Mouse (Mus musculus) G1E (cell line): ENCODE measurements around the gene Higd1c. TPM values are rescaled to one million over a fixed set of nuclear protein-coding genes. Genes with fewer than 3 reads are reported as not detected.

Experiments used
- ATAC-seq: 2 replicates; pipeline ENCODE4 v1.8.0; 2016; ENCODE audit warnings: mild to moderate bottlenecking; ENCODE audit not compliant: insufficient number of reproducible peaks, poor library complexity, low FRiP score, severe bottlenecking; ENCODE audit errors: extremely low read depth
- DNase-seq: peaks from one replicate; pipeline ENCODE4 v3.0.0; 2012; ENCODE audit warnings: low spot score
- H3K27me3 ChIP-seq: 2 replicates; pipeline ENCODE4 v1.6.1; 2012; ENCODE audit warnings: mild to moderate bottlenecking, low read length, inconsistent platforms; ENCODE audit not compliant: insufficient read depth
- H3K36me3 ChIP-seq: replicated peaks from 2 replicates; pipeline ENCODE3; 2012; ENCODE audit warnings: mild to moderate bottlenecking, inconsistent platforms
- H3K4me1 ChIP-seq: 2 replicates; pipeline ENCODE4 v1.6.1; 2012; ENCODE audit warnings: low read depth, low read length, inconsistent platforms, mixed read lengths; ENCODE audit not compliant: insufficient read depth
- H3K4me3 ChIP-seq: 2 replicates; pipeline ENCODE4 v1.5.1; 2012; ENCODE audit warnings: low read depth, mild to moderate bottlenecking, inconsistent platforms, low read length, moderate library complexity, mixed read lengths
- H3K9me3 ChIP-seq: replicated peaks from 2 replicates; pipeline ENCODE4 v1.6.1; 2012; ENCODE audit warnings: inconsistent platforms
- CTCF ChIP-seq: IDR thresholded peaks from 2 replicates; pipeline ENCODE4 v1.5.1; 2012; ENCODE audit warnings: low read depth, low read length, inconsistent platforms, mixed read lengths
- GATA1 ChIP-seq: IDR thresholded peaks from 2 replicates; pipeline ENCODE4 v1.6.1; 2012; ENCODE audit warnings: borderline replicate concordance, low read length, inconsistent platforms, mixed read lengths
- GATA2 ChIP-seq: IDR thresholded peaks from 2 replicates; pipeline ENCODE4 v1.6.1; 2012; ENCODE audit warnings: low read depth, low read length, inconsistent platforms, borderline replicate concordance
- POLR2AphosphoS5 ChIP-seq: IDR thresholded peaks from 2 replicates; pipeline ENCODE4 v1.6.1; 2012; ENCODE audit warnings: low read depth, low read length, inconsistent platforms; ENCODE audit not compliant: insufficient replicate concordance
- TAL1 ChIP-seq: conservative IDR thresholded peaks from 2 replicates; pipeline ENCODE4 v1.6.1; 2012; ENCODE audit warnings: low read depth, low read length, inconsistent platforms, mixed read lengths
- polyA plus RNA-seq: library from polyadenylated mRNA; stranded (reverse); fragments of >175 nt; gene quantifications from 2 replicates; pipeline ENCODE4 v1.2.3, GENCODE M21; 2012
- total RNA-seq, 2 experiments: library from RNA; stranded (forward) in 1 of 2; stranded (reverse) in 1 of 2; fragments of 200-1000 nt in 1 of 2; fragments of >200 nt in 1 of 2; fragmentation: Nextera tagmentation in 1 of 2; gene quantifications; 2 replicates each; pipeline ENCODE4 v1.2.3; 2014 to 2017

Gene Higd1c
- total and polyA plus RNA-seq, 3 experiments = not detected

GRCm38 (mm10) chr15:100387544-100388223, 23.3 kb downstream of the Higd1c start:
- Histone ChIP-seq H3K4me3 (no peak overlapping the region), H3K27me3 (no peaks in the 10 kb centered on the region), H3K9me3 (no peaks in the 10 kb centered on the region), H3K36me3 (peaks cover 48% of the 10 kb centered on the region), H3K4me1 (peaks cover 45% of the 10 kb centered on the region)
- no peak for ATAC-seq
- DNase-seq = no peak
- TF ChIP-seq GATA1 = no peak
- no peak for TF ChIP-seq TAL1
- no peak for TF ChIP-seq GATA2
- TF ChIP-seq CTCF = no peak
- no peak for TF ChIP-seq POLR2AphosphoS5

GRCm38 (mm10) chr15:100388224-100388835, 24.0 kb downstream of the Higd1c start:
- H3K4me3 ChIP-seq = no peak overlapping the region
- peaks cover 51% of the 10 kb centered on the region for H3K4me1 ChIP-seq
- peaks cover 55% of the 10 kb centered on the region for H3K36me3 ChIP-seq
- no peak for DNase-seq
- no peaks in the 10 kb centered on the region for H3K9me3 ChIP-seq
- H3K27me3 ChIP-seq = no peaks in the 10 kb centered on the region
- no peak for ATAC-seq
- TF ChIP-seq GATA1 (no peak), CTCF (no peak), POLR2AphosphoS5 (no peak), GATA2 (no peak), TAL1 (no peak)

GRCm38 (mm10) chr15:100388886-100389285, 24.5 kb downstream of the Higd1c start:
- no peak for ATAC-seq
- peaks cover 56% of the 10 kb centered on the region for H3K4me1 ChIP-seq
- H3K9me3 ChIP-seq = no peaks in the 10 kb centered on the region
- H3K4me3 ChIP-seq = no peak overlapping the region
- no peaks in the 10 kb centered on the region for H3K27me3 ChIP-seq
- no peak for TF ChIP-seq GATA2
- TF ChIP-seq POLR2AphosphoS5 = no peak
- TF ChIP-seq GATA1 = no peak
- peaks cover 60% of the 10 kb centered on the region for H3K36me3 ChIP-seq
- DNase-seq = no peak

GRCm38 (mm10) chr15:100391066-100391465, 26.7 kb downstream of the Higd1c start:
- DNase-seq (no peak), ATAC-seq (no peak)
- Histone ChIP-seq H3K9me3 (no peaks in the 10 kb centered on the region), H3K27me3 (no peaks in the 10 kb centered on the region), H3K4me3 (no peak overlapping the region), H3K4me1 (peaks cover 60% of the 10 kb centered on the region), H3K36me3 (peaks cover 82% of the 10 kb centered on the region)
- TF ChIP-seq TAL1 = no peak
- TF ChIP-seq GATA1 = no peak
- no peak for TF ChIP-seq CTCF
- no peak for TF ChIP-seq POLR2AphosphoS5

- Histone ChIP-seq H3K9me3 (no peaks in the 10 kb centered on the region), H3K4me3 (no peak overlapping the region; the same call in 1 of the 2 replicates), H3K36me3 (peaks cover 84% of the 10 kb centered on the region), H3K27me3 (no peaks in the 10 kb centered on the region), H3K4me1 (peaks cover 60% of the 10 kb centered on the region)
- no peak for DNase-seq
- ATAC-seq = no peak
- TF ChIP-seq CTCF (no peak), POLR2AphosphoS5 (no peak), GATA1 (no peak), TAL1 (no peak), GATA2 (no peak)
Observed at GRCm38 (mm10) chr15:100391599-100391998, 27.3 kb downstream of the Higd1c start.

- no peak for DNase-seq
- Histone ChIP-seq H3K4me3 (no peak overlapping the region), H3K27me3 (no peaks in the 10 kb centered on the region), H3K9me3 (no peaks in the 10 kb centered on the region), H3K4me1 (peaks cover 65% of the 10 kb centered on the region), H3K36me3 (peaks cover 89% of the 10 kb centered on the region)
- TF ChIP-seq GATA2 = no peak
- no peak for TF ChIP-seq GATA1
- no peak for TF ChIP-seq TAL1
- no peak for TF ChIP-seq CTCF
- TF ChIP-seq POLR2AphosphoS5 = no peak
- no peak for ATAC-seq
Observed at GRCm38 (mm10) chr15:100393016-100393415, 28.7 kb downstream of the Higd1c start.
